Mouse (Mus musculus): Measurements from ENCODE around the gene Serinc3. TPM values are rescaled to one million over a fixed set of nuclear protein-coding genes. Genes with fewer than 3 reads are reported as not detected.
A peak's percentile ranks its signal among the peaks of the same experiment; 100 is the strongest.

Serinc3 gene
- polyA plus RNA-seq, 1 experiment from 2014 or later, result 67.7 TPM

DNA sequence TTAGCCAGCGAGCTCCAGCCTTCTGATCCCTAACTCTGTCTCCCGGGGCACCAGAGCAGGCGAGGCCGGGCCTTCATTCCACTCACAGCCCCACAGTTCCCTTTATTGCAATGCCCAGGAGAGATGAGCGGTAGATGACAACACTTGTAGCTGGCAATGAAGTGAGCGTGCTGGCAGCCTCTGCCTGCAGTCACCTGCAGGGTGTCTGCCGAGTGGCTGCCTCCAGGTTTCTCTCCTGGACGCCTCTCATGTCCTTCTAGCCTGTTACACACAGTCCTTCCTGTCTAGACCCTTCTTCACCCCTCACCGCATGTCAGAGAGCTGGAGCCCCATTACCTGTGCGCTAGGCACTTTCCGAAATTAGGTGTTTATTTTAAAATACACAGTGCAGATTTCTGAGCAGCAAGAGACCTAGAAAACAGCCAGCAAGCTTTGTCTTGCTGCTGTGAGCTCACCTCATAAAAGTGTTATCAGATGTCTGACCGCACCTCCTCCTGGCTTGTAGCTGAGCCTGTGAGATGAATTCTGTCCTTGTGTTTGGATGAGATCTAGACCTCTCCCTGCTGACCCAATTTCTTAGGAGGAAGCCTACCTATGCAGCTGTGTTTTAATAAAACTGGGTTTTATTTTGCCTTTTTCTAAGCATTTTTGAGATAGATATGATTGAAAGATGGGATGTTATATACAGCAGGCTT is 35.5 kb downstream of the Serinc3 start:
- Histone ChIP-seq H3K4me2 (no peak overlapping the region), H3K27ac (ENCODE audit: poor library complexity, severe bottlenecking) (no peak overlapping the region), H3K27me3 (replicated peaks) (no peaks in the 10 kb centered on the region), H3K9ac (no peak overlapping the region), H3K4me3 (no peak overlapping the region), H3K36me3 (peaks cover 56% of the 10 kb centered on the region), H3K9me3 (replicated peaks) (peaks cover 4% of the 10 kb centered on the region; the same call in 1 of the 2 replicates), H3K4me1 (replicated peaks) (peaks cover 12% of the 10 kb centered on the region)
- ATAC-seq (ENCODE audit: insufficient number of reproducible peaks, low FRiP score), result no peak
- 82% methylated on average over 12 of the region's 12 CpGs for WGBS

DNA sequence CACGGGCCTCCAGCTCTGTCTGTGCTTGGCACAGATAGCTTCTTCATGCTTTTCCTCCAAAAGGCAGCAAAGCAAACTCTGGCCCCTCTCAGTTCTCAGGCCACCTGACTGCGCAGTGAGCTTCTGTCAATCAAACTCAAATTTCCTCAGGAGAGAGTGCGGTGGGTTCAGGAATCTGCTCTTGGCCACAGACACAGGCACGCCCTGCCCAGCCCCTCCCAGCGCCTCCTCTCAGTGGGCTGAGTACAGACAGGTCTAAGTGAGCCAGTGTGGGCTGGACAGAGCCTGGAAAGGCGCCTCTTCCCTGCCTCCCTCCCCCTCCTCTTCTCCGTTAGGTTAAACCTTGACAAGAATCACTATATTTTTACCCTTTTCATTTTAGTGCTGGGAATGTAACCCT is 36.9 kb downstream of the Serinc3 start:
- WGBS, result 60% methylated on average over 7 of the region's 7 CpGs
- Histone ChIP-seq H3K27me3 (replicated peaks) (no peaks in the 10 kb centered on the region), H3K4me1 (replicated peaks) (peaks cover 17% of the 10 kb centered on the region), H3K36me3 (peaks cover 42% of the 10 kb centered on the region), H3K27ac (ENCODE audit: poor library complexity, severe bottlenecking) (no peak overlapping the region), H3K9me3 (replicated peaks) (no peaks in the 10 kb centered on the region), H3K4me2 (no peak overlapping the region), H3K4me3 (no peak overlapping the region), H3K9ac (no peak overlapping the region)
- ATAC-seq (ENCODE audit: insufficient number of reproducible peaks, low FRiP score), result no peak

DNA sequence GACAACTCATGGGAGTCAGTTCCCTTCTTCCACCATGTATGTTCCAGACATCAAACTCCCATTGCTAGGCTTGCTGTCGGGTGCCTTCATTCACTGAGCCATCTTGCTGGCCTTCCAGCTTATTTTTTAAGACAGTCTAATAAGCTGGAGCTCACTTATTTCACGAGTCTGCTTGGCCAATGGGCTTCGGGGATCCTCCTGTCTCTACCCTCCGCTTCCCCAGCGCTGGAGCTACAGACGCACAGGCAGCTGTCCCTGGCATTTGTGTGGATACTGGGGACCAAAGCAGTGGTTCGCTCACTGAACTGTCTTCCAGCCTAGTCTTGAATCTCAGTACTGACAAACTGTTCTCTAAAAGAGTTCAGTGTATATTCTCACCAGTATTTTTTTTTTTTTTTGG is 38.8 kb downstream of the Serinc3 start:
- peaks cover 28% of the 10 kb centered on the region for H3K36me3 ChIP-seq
- no peak overlapping the region for H3K4me3 ChIP-seq
- no peaks in the 10 kb centered on the region for H3K27me3 ChIP-seq (replicated peaks)
- H3K9ac ChIP-seq, result no peak overlapping the region
- ATAC-seq (ENCODE audit: insufficient number of reproducible peaks, low FRiP score), result no peak
- WGBS, result 85% methylated on average over 7 of the region's 7 CpGs
- no peaks in the 10 kb centered on the region for H3K9me3 ChIP-seq (replicated peaks)
- no peak overlapping the region for H3K4me2 ChIP-seq
- no peak overlapping the region for H3K27ac ChIP-seq (ENCODE audit: poor library complexity, severe bottlenecking)
- peaks cover 28% of the 10 kb centered on the region for H3K4me1 ChIP-seq (replicated peaks)

- H3K27me3 ChIP-seq (replicated peaks), result no peaks in the 10 kb centered on the region
- no peaks in the 10 kb centered on the region for H3K9me3 ChIP-seq (replicated peaks)
- peak within 1 kb of the TSS; percentile 96 for H3K4me3 ChIP-seq
- H3K4me1 ChIP-seq (replicated peaks), result peaks cover 19% of the 10 kb centered on the region
- WGBS, result 1% methylated on average over 57 of the region's 57 CpGs
- H3K27ac ChIP-seq (ENCODE audit: poor library complexity, severe bottlenecking), result peak within 1 kb of the TSS; percentile 88
- H3K36me3 ChIP-seq, result peaks cover 4% of the 10 kb centered on the region; the same call in 1 of the 2 replicates
- H3K4me2 ChIP-seq, result peak within 1 kb of the TSS; percentile 99
- H3K9ac ChIP-seq, result peak within 1 kb of the TSS; percentile 97
- ATAC-seq (ENCODE audit: insufficient number of reproducible peaks, low FRiP score), result peak; percentile 90
Measured at GRCm38 (mm10) chr2:163602101-163602971, 42.6 kb downstream of the Serinc3 start, which contains the start of gene Ttpal. Gene Ttpal (plus strand): TSS chr2:163602314.

- no peak overlapping the region for H3K27ac ChIP-seq (ENCODE audit: poor library complexity, severe bottlenecking)
- 72% methylated on average over 7 of the region's 7 CpGs for WGBS
- peak overlapping the region; percentile 99 for H3K4me2 ChIP-seq
- peak overlapping the region; percentile 97; the same call in 1 of the 2 replicates for H3K9ac ChIP-seq
- ATAC-seq (ENCODE audit: insufficient number of reproducible peaks, low FRiP score), result no peak
- no peaks in the 10 kb centered on the region for H3K36me3 ChIP-seq
- no peaks in the 10 kb centered on the region for H3K27me3 ChIP-seq (replicated peaks)
- H3K9me3 ChIP-seq (replicated peaks), result no peaks in the 10 kb centered on the region
- H3K4me3 ChIP-seq, result peak overlapping the region; percentile 96
- peaks cover 16% of the 10 kb centered on the region for H3K4me1 ChIP-seq (replicated peaks)
Measured at GRCm38 (mm10) chr2:163601712-163602100, 43.2 kb downstream of the Serinc3 start.

DNA sequence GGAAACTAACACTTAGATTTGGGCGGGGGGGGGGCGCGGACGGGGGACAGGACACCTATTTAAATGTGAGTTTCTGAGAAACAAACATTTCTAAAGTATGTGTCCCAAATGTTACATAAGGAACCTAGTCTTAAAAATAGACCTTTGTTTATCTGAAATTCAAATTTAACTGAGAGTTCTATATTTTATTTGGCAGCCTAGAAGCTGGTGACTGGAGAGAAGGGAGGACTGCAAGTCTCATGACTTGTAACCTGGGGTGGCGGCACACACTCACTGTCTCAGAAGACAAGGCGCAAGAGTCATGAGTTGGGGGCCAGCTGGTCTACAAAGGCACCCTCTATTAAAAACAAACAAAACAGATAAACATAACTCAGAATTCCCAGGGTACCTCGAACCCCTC is 43.9 kb downstream of the Serinc3 start:
- Histone ChIP-seq H3K4me2 (no peak overlapping the region), H3K9ac (no peak overlapping the region), H3K27ac (ENCODE audit: poor library complexity, severe bottlenecking) (no peak overlapping the region), H3K4me3 (no peak overlapping the region), H3K36me3 (no peaks in the 10 kb centered on the region), H3K27me3 (replicated peaks) (no peaks in the 10 kb centered on the region), H3K4me1 (replicated peaks) (peaks cover 23% of the 10 kb centered on the region), H3K9me3 (replicated peaks) (no peaks in the 10 kb centered on the region)
- 90% methylated on average over 7 of the region's 7 CpGs for WGBS
- no peak for ATAC-seq (ENCODE audit: insufficient number of reproducible peaks, low FRiP score)

GRCm38 (mm10) chr2:163599226-163599625 is 45.7 kb downstream of the Serinc3 start:
- Histone ChIP-seq H3K4me1 (replicated peaks) (peaks cover 33% of the 10 kb centered on the region), H3K27ac (ENCODE audit: poor library complexity, severe bottlenecking) (no peak overlapping the region), H3K36me3 (no peaks in the 10 kb centered on the region), H3K4me3 (no peak overlapping the region), H3K27me3 (replicated peaks) (no peaks in the 10 kb centered on the region), H3K9ac (no peak overlapping the region), H3K9me3 (replicated peaks) (no peaks in the 10 kb centered on the region), H3K4me2 (no peak overlapping the region)
- WGBS, result 0% methylated on average over 1 of the region's 1 CpGs
- no peak for ATAC-seq (ENCODE audit: insufficient number of reproducible peaks, low FRiP score)

GRCm38 (mm10) chr2:163597661-163598060 is 47.3 kb downstream of the Serinc3 start:
- no peak for ATAC-seq (ENCODE audit: insufficient number of reproducible peaks, low FRiP score)
- Histone ChIP-seq H3K9ac (no peak overlapping the region), H3K4me2 (no peak overlapping the region), H3K4me1 (replicated peaks) (peaks cover 24% of the 10 kb centered on the region), H3K36me3 (no peaks in the 10 kb centered on the region), H3K4me3 (no peak overlapping the region), H3K27ac (ENCODE audit: poor library complexity, severe bottlenecking) (no peak overlapping the region), H3K9me3 (replicated peaks) (no peaks in the 10 kb centered on the region), H3K27me3 (replicated peaks) (no peaks in the 10 kb centered on the region)
- 57% methylated on average over 4 of the region's 4 CpGs for WGBS

DNA sequence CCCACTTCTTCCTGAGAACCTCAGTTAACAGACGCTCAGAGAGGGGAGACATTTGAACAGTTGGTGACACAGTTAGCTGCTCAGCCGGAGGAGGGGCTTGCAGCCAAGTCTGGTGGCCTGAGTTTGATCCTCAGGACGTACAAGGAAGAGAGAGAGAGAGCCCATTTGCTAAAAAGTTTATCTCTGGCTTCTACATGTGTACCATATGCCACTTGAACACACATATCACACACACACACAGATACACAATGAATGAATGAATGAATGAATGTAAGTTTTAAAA is 48.1 kb downstream of the Serinc3 start:
- no peak for ATAC-seq (ENCODE audit: insufficient number of reproducible peaks, low FRiP score)
- H3K4me2 ChIP-seq, result no peak overlapping the region
- H3K27me3 ChIP-seq (replicated peaks), result no peaks in the 10 kb centered on the region
- 0 out of 2 replicates have a peak overlapping the region, but pooled peaks have one; percentile 15 for H3K27ac ChIP-seq (ENCODE audit: poor library complexity, severe bottlenecking)
- H3K9me3 ChIP-seq (replicated peaks), result no peaks in the 10 kb centered on the region
- 59% methylated on average over 3 of the region's 3 CpGs for WGBS
- no peaks in the 10 kb centered on the region for H3K36me3 ChIP-seq
- H3K4me1 ChIP-seq (replicated peaks), result peaks cover 20% of the 10 kb centered on the region
- no peak overlapping the region for H3K9ac ChIP-seq
- no peak overlapping the region for H3K4me3 ChIP-seq

DNA sequence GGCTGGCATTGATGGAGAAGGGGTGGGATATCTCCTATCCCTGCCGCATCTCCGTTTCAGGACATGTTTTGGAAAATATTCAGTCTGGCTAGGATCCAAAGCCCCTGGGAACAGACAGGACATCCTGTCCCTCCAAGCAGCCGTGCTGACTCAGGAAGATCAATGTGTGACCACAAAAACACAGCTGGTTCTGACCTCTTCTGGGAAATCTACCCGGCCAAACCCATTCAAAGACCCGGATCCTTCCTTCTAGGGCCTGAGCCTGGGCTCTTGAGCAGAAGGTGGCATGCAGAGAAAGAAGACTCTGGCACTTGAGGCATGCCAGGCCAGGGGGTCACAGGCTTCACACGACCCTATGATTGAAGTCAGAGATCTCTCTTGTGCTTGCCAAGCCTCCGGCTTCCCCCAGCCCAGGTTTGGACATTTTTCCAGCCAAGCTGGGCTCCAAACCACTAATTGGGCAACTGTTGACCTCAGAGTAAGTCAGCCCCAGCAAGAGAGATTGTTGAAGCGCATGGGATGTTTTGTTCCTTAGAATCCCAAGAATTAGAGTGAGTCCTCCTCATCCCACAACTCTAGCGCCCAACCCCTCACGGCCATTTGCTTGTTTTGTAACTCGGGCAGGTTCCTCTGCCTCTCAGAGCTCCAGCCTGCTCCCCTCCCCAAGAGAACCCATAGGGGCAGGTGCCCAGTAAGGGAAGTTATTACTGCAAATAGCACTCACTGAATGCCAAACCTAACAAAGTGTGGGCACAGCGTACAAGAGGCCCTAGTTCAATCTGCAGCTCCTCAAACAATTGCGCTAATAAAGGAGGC is 48.7 kb downstream of the Serinc3 start:
- WGBS, result 63% methylated on average over 13 of the region's 13 CpGs
- no peak overlapping the region for H3K9ac ChIP-seq
- H3K27ac ChIP-seq (ENCODE audit: poor library complexity, severe bottlenecking), result peak overlapping the region; percentile 55
- no peaks in the 10 kb centered on the region for H3K9me3 ChIP-seq (replicated peaks)
- H3K4me2 ChIP-seq, result no peak overlapping the region
- no peaks in the 10 kb centered on the region for H3K36me3 ChIP-seq
- no peak overlapping the region for H3K4me3 ChIP-seq
- H3K27me3 ChIP-seq (replicated peaks), result no peaks in the 10 kb centered on the region
- ATAC-seq (ENCODE audit: insufficient number of reproducible peaks, low FRiP score), result peak; percentile 68
- peaks cover 17% of the 10 kb centered on the region; the same call in 1 of the 2 replicates for H3K4me1 ChIP-seq (replicated peaks)

DNA sequence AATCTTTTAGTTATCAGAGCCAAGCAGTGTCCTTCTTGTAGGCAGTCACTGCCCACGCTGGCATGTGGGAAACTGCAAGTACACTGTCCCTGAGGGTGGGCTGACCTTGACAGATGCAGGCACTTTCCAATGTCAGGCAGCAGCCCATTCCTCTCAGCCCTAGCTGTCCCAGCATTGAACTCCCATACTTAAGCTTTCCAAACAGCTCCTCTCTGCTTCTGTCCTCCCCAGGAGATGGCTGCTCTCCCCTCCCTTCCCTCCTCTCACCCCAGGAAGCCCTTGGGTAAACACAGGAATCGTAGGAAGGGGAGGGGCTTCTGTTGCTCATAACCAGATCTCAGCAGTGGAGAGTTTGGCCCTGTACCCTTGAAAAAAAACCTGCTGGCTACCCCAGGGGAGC is 49.8 kb downstream of the Serinc3 start:
- Histone ChIP-seq H3K36me3 (no peaks in the 10 kb centered on the region), H3K4me2 (no peak overlapping the region), H3K27me3 (replicated peaks) (no peaks in the 10 kb centered on the region), H3K9me3 (replicated peaks) (no peaks in the 10 kb centered on the region), H3K27ac (ENCODE audit: poor library complexity, severe bottlenecking) (peak overlapping the region; percentile 55; the same call in 1 of the 2 replicates), H3K9ac (no peak overlapping the region), H3K4me1 (replicated peaks) (peaks cover 17% of the 10 kb centered on the region; the same call in 1 of the 2 replicates), H3K4me3 (no peak overlapping the region)
- 13% methylated on average over 2 of the region's 2 CpGs for WGBS
- peak; percentile 51; the same call in 1 of the 2 replicates for ATAC-seq (ENCODE audit: insufficient number of reproducible peaks, low FRiP score)

All from heart, embryonic 12.5 days (tissue).